Mouse (Mus musculus) left cerebral cortex, adult 2 months (tissue): ENCODE results near the gene Nxf3. TPM values are rescaled to one million over a fixed set of nuclear protein-coding genes. Genes with fewer than 3 reads are reported as not detected.
"Not testable (repeated sequence)": the region's sequence is repeated elsewhere in the genome, so short reads cannot be mapped to it uniquely, and the experiment has no call there.

Source experiments
- DNase-seq, 2 experiments: peaks; one replicate each; pipeline ENCODE4 v3.0.0; 2021 to 2022; ENCODE audit warnings: low spot score in 2 of 2, mixed read lengths in 1 of 2; ENCODE audit errors: extremely low spot score in 1 of 2
- H3K27ac ChIP-seq: fragments of 200-600 bp; 2 replicates; pipeline ENCODE4 v1.8.1; 2022
- H3K4me3 ChIP-seq: fragments of 200-600 bp; 2 replicates; pipeline ENCODE4 v1.8.1; 2022
- CTCF ChIP-seq: fragments of 200-600 bp; IDR thresholded peaks from 2 replicates; pipeline ENCODE4 v1.8.1; 2022; ENCODE audit warnings: antibody characterized with exemption, mild to moderate bottlenecking, moderate library complexity
- intact Hi-C: fragments of 180-260 bp; cut with DNase I; formaldehyde crosslinking; loops from one replicate; pipeline ENCODE4 v1.15.1; 2025
- total RNA-seq, 2 experiments: library from RNA; stranded (reverse); gene quantifications; 2 replicates each; pipeline ENCODE4 v1.2.3; 2021

Nxf3 gene
- total RNA-seq, 2 experiments from 2014 or later: not detected

DNA sequence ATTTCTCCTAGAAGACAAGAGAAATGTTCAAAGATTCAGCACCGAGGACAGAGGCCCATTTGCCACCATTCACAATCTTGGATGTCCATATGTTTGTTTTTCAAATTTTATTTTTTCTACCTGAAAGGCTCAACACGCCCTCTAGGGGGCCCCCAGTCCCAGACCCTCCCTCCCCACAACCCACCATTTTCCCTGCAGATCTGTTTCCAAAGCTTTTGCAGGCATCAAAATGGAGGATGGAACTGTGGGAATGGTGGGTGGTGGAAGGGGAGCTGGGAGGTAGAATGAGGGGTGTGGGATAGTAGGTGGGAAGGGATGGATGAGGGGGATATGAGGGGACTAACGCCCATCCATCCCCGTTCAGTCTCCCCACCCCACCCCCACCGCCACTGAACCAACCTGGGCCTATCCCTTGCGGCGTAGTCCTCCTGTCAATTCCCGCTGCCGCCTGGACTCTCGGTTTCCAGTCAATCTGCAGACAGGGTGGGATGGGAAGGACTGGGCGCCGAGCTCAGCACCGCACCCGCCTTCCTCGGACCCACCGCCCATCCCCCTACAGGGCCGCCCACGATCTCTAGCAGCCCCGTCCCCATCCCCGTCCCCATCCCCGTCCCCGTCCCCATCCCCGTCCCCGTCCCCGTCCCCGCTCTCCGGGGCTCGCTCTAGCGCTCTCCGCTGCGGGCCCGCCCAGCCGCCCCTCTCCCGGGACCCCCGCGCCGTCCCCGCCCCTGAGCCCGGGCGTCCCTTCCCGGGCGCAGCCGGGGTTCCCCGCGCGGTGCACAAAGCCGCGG lies 17.7 kb downstream of the Nxf3 start:
- 0 out of 2 replicates have a peak overlapping the region, but pooled peaks have one; percentile 17 for H3K27ac ChIP-seq
- H3K4me3 ChIP-seq: peak overlapping the region; percentile 47
- intact Hi-C loops: loop anchor here (5.0 kb wide), 1 partner anchor 40 kb away; no protein-coding TSS in a partner anchor
- peak; percentile 38 for TF ChIP-seq CTCF
- DNase-seq: not testable (repeated sequence)

DNA sequence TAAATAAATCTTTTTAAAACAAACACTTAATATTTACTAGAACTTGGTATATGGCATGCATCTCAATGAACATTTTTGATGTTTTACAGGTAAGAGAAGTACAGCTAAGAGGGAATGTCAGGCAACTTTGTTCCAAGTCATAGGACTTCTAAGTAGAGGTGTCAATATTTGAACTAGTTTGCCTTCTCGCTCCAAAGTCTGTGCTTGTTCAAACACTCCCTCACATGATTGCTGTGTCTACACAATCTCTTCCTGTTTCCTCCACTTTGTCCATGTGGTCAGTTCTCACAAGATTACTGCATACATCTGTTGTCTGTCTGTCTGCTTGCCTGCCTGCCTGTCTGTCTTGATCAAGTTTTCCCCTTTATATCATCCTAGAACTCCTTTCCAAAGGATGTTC lies 24.4 kb downstream of the Nxf3 start:
- H3K4me3 ChIP-seq: no peak overlapping the region
- no peak overlapping the region for H3K27ac ChIP-seq
- intact Hi-C loops: no loop called here
- DNase-seq: no peak
- no peak for TF ChIP-seq CTCF

DNA sequence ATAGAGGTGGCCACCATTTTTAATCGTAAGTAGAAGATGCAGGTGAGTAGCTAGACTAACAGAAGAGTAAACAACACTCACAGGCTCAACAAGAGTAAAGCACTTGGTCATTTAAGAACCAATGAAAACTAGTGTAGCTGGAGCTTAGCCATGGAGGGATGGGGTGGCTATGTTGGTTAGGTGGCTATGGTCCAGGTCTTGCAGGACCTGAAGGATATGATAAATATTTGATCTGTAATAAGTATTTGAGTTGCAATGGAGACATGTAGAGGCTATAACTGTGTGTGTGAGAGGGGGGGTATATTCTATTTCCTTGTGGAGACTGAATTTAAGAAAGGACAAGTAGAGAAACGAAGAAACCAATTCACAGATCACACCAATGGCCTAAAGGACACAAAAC lies 33.8 kb downstream of the Nxf3 start:
- intact Hi-C loops: no loop called here
- no peak for TF ChIP-seq CTCF

DNA sequence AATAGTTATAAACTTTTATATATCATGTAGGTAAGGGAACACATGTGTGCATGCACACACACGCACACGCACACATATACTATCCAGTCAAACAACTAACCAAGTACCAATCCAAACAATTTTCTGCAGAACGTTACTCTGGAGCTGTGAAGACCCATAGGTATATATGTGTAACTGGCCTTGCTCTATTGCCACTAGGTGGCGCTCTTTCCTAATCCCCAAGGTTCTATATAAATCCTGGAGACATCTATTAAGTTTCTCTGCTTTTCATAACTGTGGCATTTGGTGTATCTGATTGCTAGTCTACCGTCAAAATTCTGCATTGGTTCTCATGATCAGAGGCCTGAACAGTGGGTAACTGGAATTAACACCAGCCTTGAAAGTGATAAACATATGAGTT lies 37.5 kb downstream of the Nxf3 start:
- Histone ChIP-seq H3K27ac (no peak overlapping the region), H3K4me3 (no peak overlapping the region)
- TF ChIP-seq CTCF: peak; percentile 76
- intact Hi-C loops: loop anchor here (1.0 to 5.0 kb wide), 2 partner anchors 61 to 270 kb away; no protein-coding TSS in a partner anchor
- peak; percentile 55 to 57 for DNase-seq

More for the DNA sequence above, 33.8 kb downstream of the Nxf3 start:
- no peak overlapping the region for H3K4me3 ChIP-seq
- DNase-seq: no peak
- no peak overlapping the region for H3K27ac ChIP-seq

DNA sequence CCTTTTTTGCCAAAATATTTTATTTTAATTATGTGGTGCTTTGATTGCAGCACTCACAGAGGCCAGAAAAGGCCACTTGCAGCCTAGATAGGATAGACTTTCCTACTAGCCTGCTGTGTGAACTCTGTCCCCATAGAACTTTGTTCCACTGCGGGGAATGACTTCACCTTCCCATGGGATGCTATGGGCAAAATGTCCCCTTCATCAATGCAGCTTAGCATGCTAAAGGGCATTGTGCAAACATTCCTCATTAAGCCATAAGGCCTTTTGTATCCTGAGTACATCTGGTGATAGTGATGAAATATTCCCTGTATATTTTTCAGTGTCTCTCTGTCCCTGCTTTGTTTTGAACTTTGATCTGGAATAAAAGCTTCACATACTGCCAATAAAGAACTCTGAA lies 41.3 kb downstream of the Nxf3 start:
- Histone ChIP-seq H3K27ac (no peak overlapping the region), H3K4me3 (no peak overlapping the region)
- no peak for TF ChIP-seq CTCF
- no peak for DNase-seq
- intact Hi-C loops: no loop called here

DNA sequence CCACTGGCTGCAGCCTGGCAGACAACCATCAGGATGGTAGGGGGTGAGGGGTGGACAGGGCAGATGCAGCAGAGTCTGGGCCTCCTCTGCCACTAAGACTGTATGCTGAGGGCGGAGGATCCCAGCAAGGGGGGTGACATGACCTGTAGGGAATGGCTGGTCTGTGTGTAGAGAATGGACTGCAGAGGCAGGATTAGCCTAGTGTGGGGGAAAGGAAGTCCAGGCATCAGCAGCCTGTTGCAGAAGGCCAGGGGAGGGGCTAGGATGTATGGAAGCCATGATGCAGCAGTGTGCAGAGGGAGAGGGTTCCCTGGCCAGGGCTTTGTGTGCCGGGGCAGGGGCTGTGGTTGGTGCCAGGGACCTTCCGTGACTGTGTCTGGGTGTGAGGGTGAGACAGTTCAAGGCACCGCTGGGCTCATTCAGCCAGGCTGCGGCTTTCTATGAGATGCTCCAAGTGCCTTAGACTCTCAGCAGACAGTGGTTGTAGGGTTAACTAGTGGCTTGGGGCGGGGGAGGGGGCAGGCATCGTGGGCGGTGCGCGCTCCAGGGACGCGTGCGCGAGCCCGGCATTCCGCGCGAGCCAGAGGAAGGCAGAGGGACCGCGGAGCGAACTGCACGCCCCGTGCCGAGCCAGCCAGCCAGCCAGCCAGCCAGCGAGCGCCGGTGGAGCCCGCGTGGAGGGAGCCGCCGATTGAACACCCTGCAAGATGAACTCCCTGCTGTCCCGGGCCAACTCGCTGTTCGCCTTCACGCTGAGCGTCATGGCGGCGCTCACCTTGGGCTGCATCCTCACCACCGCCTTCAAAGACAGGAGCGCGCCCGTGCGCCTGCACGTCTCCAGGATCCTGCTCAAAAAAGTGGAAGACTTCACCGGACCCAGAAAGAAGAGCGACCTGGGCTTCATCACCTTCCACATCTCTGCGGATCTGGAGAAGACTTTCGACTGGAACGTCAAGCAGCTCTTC lies 52.0 kb downstream of the Nxf3 start, which contains the start of gene Arxes1:
Gene Arxes1, plus strand, starts transcription at position 569 of the 965 bp plus-strand sequence.
- DNase-seq: peak; percentile 13 to 24
- intact Hi-C loops: loop anchor here (5.0 kb wide), 1 partner anchor 36 kb away; no protein-coding TSS in a partner anchor
- peak within 1 kb of the TSS; percentile 31 for H3K4me3 ChIP-seq
- not testable (repeated sequence) for H3K27ac ChIP-seq

DNA sequence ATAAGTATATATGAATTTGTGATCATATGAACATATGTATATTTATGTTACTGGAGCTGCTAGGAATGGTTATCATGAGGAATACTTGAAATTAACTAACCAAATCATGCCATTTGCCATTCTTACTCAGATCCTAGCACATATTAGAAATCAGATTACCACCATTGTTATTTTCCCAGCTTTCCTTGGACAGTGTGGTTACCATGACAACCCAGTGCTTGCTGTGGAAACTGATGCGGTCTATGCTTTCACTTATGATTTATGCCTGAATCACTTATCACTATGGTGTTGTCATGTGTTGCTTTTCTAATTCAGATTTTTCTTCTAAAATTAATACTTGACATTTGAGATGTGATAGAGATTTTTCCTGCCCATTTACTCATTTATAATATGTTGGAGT lies 54.7 kb downstream of the Nxf3 start:
- no peak for TF ChIP-seq CTCF
- intact Hi-C loops: loop anchor here (5.0 kb wide), 1 partner anchor 33 kb away; no protein-coding TSS in a partner anchor
- Histone ChIP-seq H3K27ac (no peak overlapping the region), H3K4me3 (no peak overlapping the region)
- DNase-seq: no peak

Other genes starting within 250 kb of the Nxf3 start
- 100 to 1,000 TPM; 176 to 226 TPM for gene Gprasp2, start 246.2 kb downstream of the Nxf3 start, total RNA-seq
- gene Arxes2, start 91.4 kb downstream of the Nxf3 start, total RNA-seq: 10 to 100 TPM; 59.2 to 73.2 TPM
- 10 to 100 TPM; 29.3 to 31.6 TPM for gene Arxes1, start 51.9 kb downstream of the Nxf3 start, total RNA-seq
- 100 to 1,000 TPM; 346 to 347 TPM for gene Bex2, start 17.0 kb downstream of the Nxf3 start, total RNA-seq
- 10 to 100 TPM; 16.8 to 17.3 TPM for gene Bex4, start 53.7 kb upstream of the Nxf3 start, total RNA-seq
- gene Tceal8, start 87.1 kb upstream of the Nxf3 start, total RNA-seq: 10 to 100 TPM; 30.8 to 39.2 TPM
- gene Tceal5, start 118.6 kb upstream of the Nxf3 start, total RNA-seq: 100 to 1,000 TPM in 1 of 2 experiments, 10 to 100 TPM in 1; 99.1 to 155 TPM
- 1 to 10 TPM; 2.2 to 2.9 TPM for gene Tceal7, start 129.5 kb upstream of the Nxf3 start, total RNA-seq
- gene Bex1, start 130.3 kb upstream of the Nxf3 start, total RNA-seq: 10 to 100 TPM; 86.5 to 89.7 TPM
- 100 to 1,000 TPM; 124 to 129 TPM for gene Tceal9, start 159.8 kb upstream of the Nxf3 start, total RNA-seq
- gene Bex3, start 185.0 kb upstream of the Nxf3 start, total RNA-seq: 100 to 1,000 TPM; 276 to 281 TPM